Mouse (Mus musculus): ENCODE measurements at regions not wholly inside any gene's neighbourhood (a gene's known extent, or its start where the extent isn't known, plus 50 kb on each side); places are given as distances from the start of the nearest gene placed in this dataset.

DNA sequence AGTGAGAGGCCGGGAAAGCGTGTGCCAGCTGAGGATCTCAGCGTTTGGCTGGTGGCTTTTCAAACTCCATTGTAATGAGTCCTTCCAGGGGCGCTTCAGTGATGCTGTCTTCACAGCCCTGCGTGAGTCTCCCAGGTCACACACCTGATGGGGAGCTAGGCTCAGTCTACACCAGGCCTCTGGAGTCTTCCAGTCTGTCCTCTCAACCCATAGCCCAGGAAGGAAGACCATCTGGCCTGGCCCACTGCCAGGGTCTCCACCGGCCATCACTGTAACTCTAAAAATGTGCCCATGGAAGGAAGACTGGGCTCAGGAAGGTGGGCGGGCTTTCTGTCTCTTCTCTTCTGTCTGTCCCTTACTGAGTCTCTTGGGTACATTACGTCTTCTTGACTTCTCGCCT lies 50.2 kb upstream of the Hes1 start:
- DNase-seq (ENCODE audit: low read depth in 3 of 3, low spot score in 3 of 3) (no peak), ATAC-seq (ENCODE audit: insufficient read depth) (no peak)
- Histone ChIP-seq H3K27ac (no peak overlapping the region), H3K36me3 (replicated peaks; ENCODE audit: control insufficient read depth, insufficient read depth, low read depth) (no peaks in the 10 kb centered on the region), H3K27me3 (ENCODE audit: control insufficient read depth, insufficient read depth, low read length) (peaks cover 5% of the 10 kb centered on the region), H3K4me1 (replicated peaks; ENCODE audit: control insufficient read depth in 2 of 2, insufficient read depth in 2 of 2, low read length in 1 of 2) (peaks cover 0 to 6% of the 10 kb centered on the region in 2 experiments; a peak in 1 of 4 replicates), H3K4me3 (ENCODE audit: insufficient read depth in 1 of 2, low read depth in 2 of 2, low read length in 2 of 2) (no peak overlapping the region), H3K9ac (replicated peaks) (no peak overlapping the region), H3K4me2 (ENCODE audit: low read depth) (no peak overlapping the region), H3K9me3 (ENCODE audit: control insufficient read depth, low read length) (no peaks in the 10 kb centered on the region)
- 64% methylated on average over 9 of the region's 9 CpGs for WGBS (ENCODE audit: insufficient replicate concordance)
- TF ChIP-seq CTCF (IDR thresholded peaks at IDR 0.05; ENCODE audit: low read depth) (no peak), EP300 (IDR thresholded peaks at IDR 0.05; ENCODE audit: low read depth) (no peak)
